Mouse (Mus musculus): Measurements from ENCODE around the gene Ost4. TPM values are rescaled to one million over a fixed set of nuclear protein-coding genes. Genes with fewer than 3 reads are reported as not detected.

The Ost4 gene
- polyA plus RNA-seq, 1 experiment from 2014 or later: 515 TPM

- Histone ChIP-seq H3K27me3 (ENCODE audit: control insufficient read depth, insufficient read depth, low read length) (no peaks in the 10 kb centered on the region), H3K9me3 (ENCODE audit: control insufficient read depth, low read depth, low read length) (no peaks in the 10 kb centered on the region), H3K4me3 (ENCODE audit: low read depth, low read length) (peak overlapping the region; percentile 43), H3K9ac (replicated peaks; ENCODE audit: low read depth, low read length) (peak overlapping the region; percentile 77), H3K27ac (ENCODE audit: low read length) (peak overlapping the region; percentile 96), H3K4me2 (replicated peaks; ENCODE audit: low read depth, low read length) (peak overlapping the region; percentile 89), H3K4me1 (ENCODE audit: control insufficient read depth, insufficient read depth, low read length) (peaks cover 34% of the 10 kb centered on the region), H3K36me3 (ENCODE audit: control insufficient read depth, insufficient read depth, low read length) (peaks cover 29% of the 10 kb centered on the region)
- WGBS: 45% methylated on average over 9 of the region's 9 CpGs
- ATAC-seq (ENCODE audit: insufficient number of reproducible peaks, insufficient read depth, low FRiP score, low read depth): no peak
These were observed 7.9 kb upstream of the Ost4 start for GRCm38 (mm10) chr5:30915456-30915855.

GRCm38 (mm10) chr5:30914849-30915248 lies 7.3 kb upstream of the Ost4 start:
- Histone ChIP-seq H3K27ac (ENCODE audit: low read length) (peak overlapping the region; percentile 96), H3K4me2 (replicated peaks; ENCODE audit: low read depth, low read length) (peak overlapping the region; percentile 89), H3K36me3 (ENCODE audit: control insufficient read depth, insufficient read depth, low read length) (peaks cover 26% of the 10 kb centered on the region), H3K9ac (replicated peaks; ENCODE audit: low read depth, low read length) (peak overlapping the region; percentile 77), H3K4me1 (ENCODE audit: control insufficient read depth, insufficient read depth, low read length) (peaks cover 38% of the 10 kb centered on the region), H3K27me3 (ENCODE audit: control insufficient read depth, insufficient read depth, low read length) (no peaks in the 10 kb centered on the region), H3K4me3 (ENCODE audit: low read depth, low read length) (peak overlapping the region; percentile 43), H3K9me3 (ENCODE audit: control insufficient read depth, low read depth, low read length) (no peaks in the 10 kb centered on the region)
- 43% methylated on average over 6 of the region's 6 CpGs for WGBS
- no peak for ATAC-seq (ENCODE audit: insufficient number of reproducible peaks, insufficient read depth, low FRiP score, low read depth)

- Histone ChIP-seq H3K4me3 (ENCODE audit: low read depth, low read length) (peak overlapping the region; percentile 43), H3K4me2 (replicated peaks; ENCODE audit: low read depth, low read length) (peak overlapping the region; percentile 89), H3K27ac (ENCODE audit: low read length) (peak overlapping the region; percentile 96), H3K36me3 (ENCODE audit: control insufficient read depth, insufficient read depth, low read length) (peaks cover 24% of the 10 kb centered on the region), H3K9ac (replicated peaks; ENCODE audit: low read depth, low read length) (peak overlapping the region; percentile 77), H3K9me3 (ENCODE audit: control insufficient read depth, low read depth, low read length) (no peaks in the 10 kb centered on the region), H3K4me1 (ENCODE audit: control insufficient read depth, insufficient read depth, low read length) (peaks cover 45% of the 10 kb centered on the region), H3K27me3 (ENCODE audit: control insufficient read depth, insufficient read depth, low read length) (no peaks in the 10 kb centered on the region)
- 31% methylated on average over 7 of the region's 7 CpGs for WGBS
- ATAC-seq (ENCODE audit: insufficient number of reproducible peaks, insufficient read depth, low FRiP score, low read depth): no peak
These were observed 6.6 kb upstream of the Ost4 start for GRCm38 (mm10) chr5:30914101-30914635.

GRCm38 (mm10) chr5:30913060-30913841 lies 5.7 kb upstream of the Ost4 start, which contains the start of gene Emilin1:
TSS of gene Emilin1 (plus strand) at chr5:30913402.
- H3K36me3 ChIP-seq (ENCODE audit: control insufficient read depth, insufficient read depth, low read length): peaks cover 15% of the 10 kb centered on the region
- WGBS: 16% methylated on average over 13 of the region's 13 CpGs
- ATAC-seq (ENCODE audit: insufficient number of reproducible peaks, insufficient read depth, low FRiP score, low read depth): peak; percentile 68
- H3K9ac ChIP-seq (replicated peaks; ENCODE audit: low read depth, low read length): peak within 1 kb of the TSS; percentile 77
- peak within 1 kb of the TSS; percentile 43 for H3K4me3 ChIP-seq (ENCODE audit: low read depth, low read length)
- no peaks in the 10 kb centered on the region for H3K27me3 ChIP-seq (ENCODE audit: control insufficient read depth, insufficient read depth, low read length)
- no peaks in the 10 kb centered on the region for H3K9me3 ChIP-seq (ENCODE audit: control insufficient read depth, low read depth, low read length)
- peak within 1 kb of the TSS; percentile 89 for H3K4me2 ChIP-seq (replicated peaks; ENCODE audit: low read depth, low read length)
- H3K4me1 ChIP-seq (ENCODE audit: control insufficient read depth, insufficient read depth, low read length): peaks cover 52% of the 10 kb centered on the region
- peak within 1 kb of the TSS; percentile 96 for H3K27ac ChIP-seq (ENCODE audit: low read length)

GRCm38 (mm10) chr5:30912156-30912555 lies 4.6 kb upstream of the Ost4 start:
- H3K4me3 ChIP-seq (ENCODE audit: low read depth, low read length): no peak overlapping the region

GRCm38 (mm10) chr5:30910481-30910880 lies 2.9 kb upstream of the Ost4 start:
- Histone ChIP-seq H3K27me3 (ENCODE audit: control insufficient read depth, insufficient read depth, low read length) (no peaks in the 10 kb centered on the region), H3K4me3 (ENCODE audit: low read depth, low read length) (no peak overlapping the region), H3K9me3 (ENCODE audit: control insufficient read depth, low read depth, low read length) (no peaks in the 10 kb centered on the region), H3K9ac (replicated peaks; ENCODE audit: low read depth, low read length) (no peak overlapping the region), H3K4me2 (replicated peaks; ENCODE audit: low read depth, low read length) (no peak overlapping the region), H3K36me3 (ENCODE audit: control insufficient read depth, insufficient read depth, low read length) (peaks cover 3% of the 10 kb centered on the region; the same call in 1 of the 2 replicates), H3K27ac (ENCODE audit: low read length) (peak overlapping the region; percentile 96; the same call in 1 of the 2 replicates), H3K4me1 (ENCODE audit: control insufficient read depth, insufficient read depth, low read length) (peaks cover 58% of the 10 kb centered on the region)
- ATAC-seq (ENCODE audit: insufficient number of reproducible peaks, insufficient read depth, low FRiP score, low read depth): no peak

More at GRCm38 (mm10) chr5:30912156-30912555, 4.6 kb upstream of the Ost4 start:
- H3K4me1 ChIP-seq (ENCODE audit: control insufficient read depth, insufficient read depth, low read length): peaks cover 56% of the 10 kb centered on the region
- H3K27me3 ChIP-seq (ENCODE audit: control insufficient read depth, insufficient read depth, low read length): no peaks in the 10 kb centered on the region
- H3K9ac ChIP-seq (replicated peaks; ENCODE audit: low read depth, low read length): no peak overlapping the region
- H3K36me3 ChIP-seq (ENCODE audit: control insufficient read depth, insufficient read depth, low read length): peaks cover 4% of the 10 kb centered on the region
- H3K27ac ChIP-seq (ENCODE audit: low read length): peak overlapping the region; percentile 96
- no peak for ATAC-seq (ENCODE audit: insufficient number of reproducible peaks, insufficient read depth, low FRiP score, low read depth)
- 0 out of 2 replicates have a peak overlapping the region, but pooled peaks have one; percentile 0 for H3K4me2 ChIP-seq (replicated peaks; ENCODE audit: low read depth, low read length)
- no peaks in the 10 kb centered on the region for H3K9me3 ChIP-seq (ENCODE audit: control insufficient read depth, low read depth, low read length)
- 63% methylated on average over 5 of the region's 5 CpGs for WGBS

- peaks cover 6% of the 10 kb centered on the region for H3K36me3 ChIP-seq (ENCODE audit: control insufficient read depth, insufficient read depth, low read length)
- peaks cover 57% of the 10 kb centered on the region for H3K4me1 ChIP-seq (ENCODE audit: control insufficient read depth, insufficient read depth, low read length)
- ATAC-seq (ENCODE audit: insufficient number of reproducible peaks, insufficient read depth, low FRiP score, low read depth): no peak
- H3K9me3 ChIP-seq (ENCODE audit: control insufficient read depth, low read depth, low read length): no peaks in the 10 kb centered on the region
- no peak overlapping the region for H3K4me3 ChIP-seq (ENCODE audit: low read depth, low read length)
- H3K27me3 ChIP-seq (ENCODE audit: control insufficient read depth, insufficient read depth, low read length): no peaks in the 10 kb centered on the region
- no peak overlapping the region for H3K9ac ChIP-seq (replicated peaks; ENCODE audit: low read depth, low read length)
- H3K27ac ChIP-seq (ENCODE audit: low read length): peak overlapping the region; percentile 100
- no peak overlapping the region for H3K4me2 ChIP-seq (replicated peaks; ENCODE audit: low read depth, low read length)
- WGBS: 80% methylated on average over 7 of the region's 7 CpGs
These were observed 2.3 kb upstream of the Ost4 start for GRCm38 (mm10) chr5:30909863-30910262.

GRCm38 (mm10) chr5:30909300-30909659 lies 1.7 kb upstream of the Ost4 start:
- H3K4me1 ChIP-seq (ENCODE audit: control insufficient read depth, insufficient read depth, low read length): peaks cover 57% of the 10 kb centered on the region
- no peak overlapping the region for H3K4me3 ChIP-seq (ENCODE audit: low read depth, low read length)
- H3K27me3 ChIP-seq (ENCODE audit: control insufficient read depth, insufficient read depth, low read length): no peaks in the 10 kb centered on the region
- ATAC-seq (ENCODE audit: insufficient number of reproducible peaks, insufficient read depth, low FRiP score, low read depth): no peak
- 12% methylated on average over 7 of the region's 7 CpGs for WGBS
- H3K36me3 ChIP-seq (ENCODE audit: control insufficient read depth, insufficient read depth, low read length): peaks cover 10% of the 10 kb centered on the region
- no peak overlapping the region for H3K9ac ChIP-seq (replicated peaks; ENCODE audit: low read depth, low read length)
- no peaks in the 10 kb centered on the region for H3K9me3 ChIP-seq (ENCODE audit: control insufficient read depth, low read depth, low read length)
- H3K27ac ChIP-seq (ENCODE audit: low read length): peak overlapping the region; percentile 100
- H3K4me2 ChIP-seq (replicated peaks; ENCODE audit: low read depth, low read length): peak overlapping the region; percentile 93; the same call in 1 of the 2 replicates
